In the genomic region with DNA sequence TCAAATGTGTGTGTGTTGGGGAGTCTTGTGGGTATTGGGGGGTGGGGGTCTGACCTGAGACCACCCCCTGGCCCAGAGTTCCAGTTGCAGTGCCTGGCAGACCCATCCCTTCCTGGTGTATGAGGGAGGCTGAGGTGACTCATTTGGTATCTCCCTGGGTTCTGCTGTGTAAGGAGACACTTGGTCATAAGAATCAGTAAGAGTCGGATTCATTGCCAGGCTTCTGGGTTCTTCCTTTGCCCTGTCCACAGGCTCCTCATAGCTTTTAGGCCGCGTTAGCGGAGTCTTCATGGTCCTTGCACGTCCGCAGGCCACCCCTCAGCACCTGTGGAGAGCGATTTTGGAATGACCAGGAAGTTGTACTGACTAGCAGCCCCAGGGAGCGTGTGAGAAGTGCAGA, we compare ENCODE assay signal across 23 mouse cellular contexts. TPM values are rescaled to one million over a fixed set of nuclear protein-coding genes. Genes with fewer than 3 reads are reported as not detected.
DNase-seq lines count a peak whose midpoint lies in the region; ATAC-seq and TF ChIP-seq lines count a peak whose summit lies in the region.
"Had no signal": no experiment of that assay in that cellular context is flagged by ENCODE, and none has a peak within 500 bp of the region (broad histone marks: within the 10 kb centered on the region; RNA-seq: fewer than 3 reads in every experiment).

No protein-coding gene starts in this region.

- H3K36me3 ChIP-seq in kidney, embryonic 14.5 days (ENCODE audit: control insufficient read depth, insufficient read depth, low read length): no peaks in the 10 kb centered on the region
- no peaks in the 10 kb centered on the region for H3K36me3 ChIP-seq in midbrain, embryonic 10.5 days
- no peaks in the 10 kb centered on the region for H3K36me3 ChIP-seq in midbrain, postnatal 0 days (ENCODE audit: insufficient read depth, low read length)
- H3K36me3 ChIP-seq: forebrain, embryonic 12.5 days; G1E; hindbrain, embryonic 13.5 days; limb, embryonic 12.5 days; stomach, embryonic 15.5 days had no signal

- intact Hi-C loops in left cerebral cortex, postnatal 4 days (cut with DNase I): no loop called here

- 0 out of 2 replicates have a peak, but pooled peaks cover 10% of the 10 kb centered on the region for H3K4me1 ChIP-seq in kidney, embryonic 14.5 days (ENCODE audit: control insufficient read depth, insufficient read depth, low read length)
- H3K4me1 ChIP-seq in midbrain, embryonic 10.5 days: peaks cover 5% of the 10 kb centered on the region; the same call in 1 of the 2 replicates
- no peaks in the 10 kb centered on the region for H3K4me1 ChIP-seq in midbrain, postnatal 0 days (ENCODE audit: insufficient read depth, low read length)
- H3K4me1 ChIP-seq in embryonic fibroblast, embryonic 13.5 days (ENCODE audit: control insufficient read depth, insufficient read depth, low read length): peaks cover 14% of the 10 kb centered on the region
- H3K4me1 ChIP-seq: stomach, embryonic 15.5 days had no signal

- DNase-seq in kidney, adult 8-10 months: no peak
- DNase-seq in midbrain, embryonic 10.5 days (ENCODE audit: low spot score): no peak
- DNase-seq in midbrain, postnatal 0 days (ENCODE audit: low spot score): no peak
- no peak for DNase-seq in left cerebral cortex, postnatal 4 days
- DNase-seq: cerebellum, adult 2 months; cerebellum, postnatal 25 days; right cerebral cortex, postnatal 25 days; thymus, adult 2 months; thymus, postnatal 4 days had no signal

- peak; percentile 14; the same call in 1 of the 2 replicates for ATAC-seq in kidney, embryonic 14.5 days (ENCODE audit: low FRiP score, low TSS enrichment)
- ATAC-seq in midbrain, postnatal 0 days (ENCODE audit: low FRiP score): no peak
- no peak for ATAC-seq in erythroid progenitor cell, adult 5-6 weeks (replicated peaks; ENCODE audit: low FRiP score, poor library complexity, severe bottlenecking)

- no peak for TF ChIP-seq CTCF in midbrain, postnatal 0 days (IDR thresholded peaks at IDR 0.05)
- TF ChIP-seq CTCF in embryonic fibroblast, embryonic 13.5 days (IDR thresholded peaks at IDR 0.05; ENCODE audit: borderline replicate concordance, insufficient read depth, low read length): no peak

- WGBS in kidney, embryonic 14.5 days: 75% methylated on average over 8 of the region's 8 CpGs
- WGBS in midbrain, embryonic 10.5 days: 91% methylated on average over 8 of the region's 8 CpGs
- WGBS in midbrain, postnatal 0 days: 92% methylated on average over 8 of the region's 8 CpGs

- H3K4me2 ChIP-seq in kidney, embryonic 14.5 days (replicated peaks; ENCODE audit: low read depth, low read length): no peak overlapping the region
- no peak overlapping the region for H3K4me2 ChIP-seq in midbrain, postnatal 0 days (ENCODE audit: low read depth, low read length, poor library complexity, severe bottlenecking)
- H3K4me2 ChIP-seq: forebrain, embryonic 12.5 days; hindbrain, embryonic 13.5 days; limb, embryonic 12.5 days; stomach, embryonic 15.5 days had no signal

- H3K4me3 ChIP-seq in kidney, embryonic 14.5 days (ENCODE audit: low read length): no peak overlapping the region
- H3K4me3 ChIP-seq in midbrain, embryonic 10.5 days: no peak overlapping the region
- no peak overlapping the region for H3K4me3 ChIP-seq in midbrain, postnatal 0 days (ENCODE audit: low read depth, low read length)
- no peak overlapping the region for H3K4me3 ChIP-seq in embryonic fibroblast, embryonic 13.5 days (ENCODE audit: insufficient read depth, low read length)
- H3K4me3 ChIP-seq: forebrain, embryonic 12.5 days; hindbrain, embryonic 13.5 days; limb, embryonic 12.5 days; stomach, embryonic 15.5 days had no signal

- H3K9me3 ChIP-seq in kidney, embryonic 14.5 days (ENCODE audit: control insufficient read depth, low read length): no peaks in the 10 kb centered on the region
- H3K9me3 ChIP-seq in midbrain, embryonic 10.5 days (replicated peaks): no peaks in the 10 kb centered on the region
- no peaks in the 10 kb centered on the region for H3K9me3 ChIP-seq in midbrain, postnatal 0 days (ENCODE audit: low read length)
- H3K9me3 ChIP-seq: forebrain, embryonic 12.5 days; G1E; hindbrain, embryonic 13.5 days; limb, embryonic 12.5 days; stomach, embryonic 15.5 days had no signal

- H3K9ac ChIP-seq in kidney, embryonic 14.5 days (ENCODE audit: low read depth, low read length): no peak overlapping the region
- H3K9ac ChIP-seq in midbrain, postnatal 0 days (replicated peaks; ENCODE audit: low read length, poor library complexity, severe bottlenecking): no peak overlapping the region
- H3K9ac ChIP-seq: forebrain, embryonic 12.5 days; hindbrain, embryonic 13.5 days; limb, embryonic 12.5 days; stomach, embryonic 15.5 days had no signal

- H3K27me3 ChIP-seq in kidney, embryonic 14.5 days (ENCODE audit: control insufficient read depth, insufficient read depth, low read length): no peaks in the 10 kb centered on the region
- H3K27me3 ChIP-seq in midbrain, embryonic 10.5 days (ENCODE audit: low read depth, poor library complexity, severe bottlenecking): 0 out of 2 replicates have a peak, but pooled peaks cover 3% of the 10 kb centered on the region
- no peaks in the 10 kb centered on the region for H3K27me3 ChIP-seq in midbrain, postnatal 0 days (ENCODE audit: insufficient read depth, low read length)
- H3K27me3 ChIP-seq: forebrain, embryonic 12.5 days; hindbrain, embryonic 13.5 days; Patski; stomach, embryonic 15.5 days had no signal

- TF ChIP-seq POLR2A in embryonic fibroblast, embryonic 13.5 days (IDR thresholded peaks at IDR 0.05; ENCODE audit: low read depth, low read length): no peak

- H3K27ac ChIP-seq in kidney, embryonic 14.5 days (ENCODE audit: low read depth, low read length): no peak overlapping the region
- peak overlapping the region; percentile 30; the same call in 1 of the 2 replicates for H3K27ac ChIP-seq in midbrain, embryonic 10.5 days (replicated peaks)
- H3K27ac ChIP-seq in midbrain, postnatal 0 days (ENCODE audit: low read depth, low read length): no peak overlapping the region
- 0 out of 2 replicates have a peak overlapping the region, but pooled peaks have one; percentile 2 for H3K27ac ChIP-seq in embryonic fibroblast, embryonic 13.5 days (ENCODE audit: insufficient read depth, low read length)
- H3K27ac ChIP-seq: forebrain, embryonic 12.5 days; hindbrain, embryonic 13.5 days; stomach, embryonic 15.5 days had no signal

RNA-seq across cellular contexts. Expression of a gene that starts 8.7 kb away (rescaled TPM):
- 0.97 and 1.2 TPM in 2 replicates for polyA plus RNA-seq in kidney, embryonic 14.5 days (2014; fragmentation: Nextera tagmentation; extraction: Ambion mirVana)
- 1.2 and 1.6 TPM in 2 replicates for polyA plus RNA-seq in midbrain, embryonic 10.5 days (2016; fragmentation: Nextera tagmentation; extraction: Ambion mirVana)
- 0.28 and 0.82 TPM in 2 replicates for total RNA-seq in midbrain, postnatal 0 days (2014; rRNA removed)
- 0.83 and 1.1 TPM in 2 replicates for polyA plus RNA-seq in midbrain, postnatal 0 days (2015; fragmentation: Nextera tagmentation; extraction: Ambion mirVana)
- not detected in 2 replicates for polyA plus RNA-seq in embryonic fibroblast, embryonic 13.5 days (2011; ENCODE audit: insufficient read length, low read depth, missing spikeins)
- total RNA-seq in left cerebral cortex, postnatal 4 days (2021): under 1 TPM; 0.14 to 0.16 TPM
- not detected in 2 replicates for total RNA-seq in erythroid progenitor cell, adult 5-6 weeks (2015; ENCODE audit: low replicate concordance)
- not detected in 2 replicates for total RNA-seq in erythroid progenitor cell, adult 5-6 weeks (2017; ENCODE audit: low replicate concordance)
- total RNA-seq: G1E; gastrocnemius, postnatal 10 days; heart, postnatal 25 days; liver, adult 2 months; neutrophil, adult 5-6 weeks had no signal
- polyA plus RNA-seq: G1E; liver, adult 2 months had no signal

RNA-seq across cellular contexts. Expression of a gene that starts 42.3 kb away (rescaled TPM):
- 1.8 and 1.9 TPM in 2 replicates for polyA plus RNA-seq in kidney, embryonic 14.5 days (2014; fragmentation: Nextera tagmentation; extraction: Ambion mirVana)
- 20.5 and 32.9 TPM in 2 replicates for polyA plus RNA-seq in midbrain, embryonic 10.5 days (2016; fragmentation: Nextera tagmentation; extraction: Ambion mirVana)
- 8.5 and 13.5 TPM in 2 replicates for total RNA-seq in midbrain, postnatal 0 days (2014; rRNA removed)
- 11.6 and 11.8 TPM in 2 replicates for polyA plus RNA-seq in midbrain, postnatal 0 days (2015; fragmentation: Nextera tagmentation; extraction: Ambion mirVana)
- not detected in 2 replicates for polyA plus RNA-seq in embryonic fibroblast, embryonic 13.5 days (2011; ENCODE audit: insufficient read length, low read depth, missing spikeins)
- 1 to 10 TPM; 3.6 to 4.9 TPM for total RNA-seq in left cerebral cortex, postnatal 4 days (2021)
- total RNA-seq in erythroid progenitor cell, adult 5-6 weeks (2015; ENCODE audit: low replicate concordance): not detected in 2 replicates
- not detected in 2 replicates for total RNA-seq in erythroid progenitor cell, adult 5-6 weeks (2017; ENCODE audit: low replicate concordance)
- total RNA-seq: G1E; megakaryocyte-erythroid progenitor cell, adult 5-6 weeks; neutrophil, adult 5-6 weeks had no signal
- polyA plus RNA-seq: G1E; limb, embryonic 12.5 days; Patski had no signal

Comparison
In these comparisons a context has a peak if more than half of its experiments do, and no peak if none do; other contexts are left out.
1. H3K27ac ChIP-seq: peak in midbrain, embryonic 10.5 days (single experiment) and embryonic fibroblast, embryonic 13.5 days (single experiment); none in kidney, embryonic 14.5 days (single experiment) and midbrain, postnatal 0 days (single experiment).